Mouse (Mus musculus): ENCODE data around the gene Cdhr3.

The Cdhr3 gene

GRCm38 (mm10) chr12:33035089-33035718 lies 57.5 kb downstream of the Cdhr3 start:
- DNase-seq (ENCODE audit: low read depth): no peak

GRCm38 (mm10) chr12:33034343-33035088 lies 58.2 kb downstream of the Cdhr3 start:
- DNase-seq (ENCODE audit: low read depth): no peak

- no peak for DNase-seq (ENCODE audit: low read depth)
Measured at GRCm38 (mm10) chr12:33033221-33033620, 59.5 kb downstream of the Cdhr3 start.

GRCm38 (mm10) chr12:33030589-33030988 lies 62.1 kb downstream of the Cdhr3 start:
- no peak for DNase-seq (ENCODE audit: low read depth)

- no peak for DNase-seq (ENCODE audit: low read depth)
Measured at GRCm38 (mm10) chr12:33030066-33030465, 62.6 kb downstream of the Cdhr3 start.

- DNase-seq (ENCODE audit: low read depth): no peak
Measured at GRCm38 (mm10) chr12:33028708-33029107, 64.0 kb downstream of the Cdhr3 start.

- no peak for DNase-seq (ENCODE audit: low read depth)
Measured at GRCm38 (mm10) chr12:33028109-33028691, 64.5 kb downstream of the Cdhr3 start.

GRCm38 (mm10) chr12:33027093-33027492 lies 65.6 kb downstream of the Cdhr3 start:
- DNase-seq (ENCODE audit: low read depth): peak; percentile 86

- DNase-seq (ENCODE audit: low read depth): peak; percentile 46
Measured at GRCm38 (mm10) chr12:33024524-33024923, 68.2 kb downstream of the Cdhr3 start.

- no peak for DNase-seq (ENCODE audit: low read depth)
Measured at GRCm38 (mm10) chr12:33021751-33022150, 70.9 kb downstream of the Cdhr3 start.

GRCm38 (mm10) chr12:33021140-33021539 lies 71.5 kb downstream of the Cdhr3 start:
- no peak for DNase-seq (ENCODE audit: low read depth)

- DNase-seq (ENCODE audit: low read depth): no peak
Measured at GRCm38 (mm10) chr12:33020011-33020410, 72.7 kb downstream of the Cdhr3 start.

- DNase-seq (ENCODE audit: low read depth): no peak
Measured at GRCm38 (mm10) chr12:33018601-33019000, 74.1 kb downstream of the Cdhr3 start.

- peak; percentile 33 for DNase-seq (ENCODE audit: low read depth)
Measured at GRCm38 (mm10) chr12:33016824-33017705, 75.6 kb downstream of the Cdhr3 start.

GRCm38 (mm10) chr12:33015103-33015502 lies 77.6 kb downstream of the Cdhr3 start:
- no peak for DNase-seq (ENCODE audit: low read depth)

- DNase-seq (ENCODE audit: low read depth): no peak
Measured at GRCm38 (mm10) chr12:33014050-33014796, 78.5 kb downstream of the Cdhr3 start.

GRCm38 (mm10) chr12:33010026-33010425 lies 82.6 kb downstream of the Cdhr3 start:
- peak; percentile 73 for DNase-seq (ENCODE audit: low read depth)

- no peak for DNase-seq (ENCODE audit: low read depth)
Measured at GRCm38 (mm10) chr12:33009206-33009966, 83.3 kb downstream of the Cdhr3 start.

- no peak for DNase-seq (ENCODE audit: low read depth)
Measured at GRCm38 (mm10) chr12:33008305-33009110, 84.2 kb downstream of the Cdhr3 start.

GRCm38 (mm10) chr12:33007176-33007575 lies 85.5 kb downstream of the Cdhr3 start:
- no peak for DNase-seq (ENCODE audit: low read depth)

Measured in 416B (cell line).